Mouse (Mus musculus): ENCODE data around the gene Vezf1.

The Vezf1 gene

DNA sequence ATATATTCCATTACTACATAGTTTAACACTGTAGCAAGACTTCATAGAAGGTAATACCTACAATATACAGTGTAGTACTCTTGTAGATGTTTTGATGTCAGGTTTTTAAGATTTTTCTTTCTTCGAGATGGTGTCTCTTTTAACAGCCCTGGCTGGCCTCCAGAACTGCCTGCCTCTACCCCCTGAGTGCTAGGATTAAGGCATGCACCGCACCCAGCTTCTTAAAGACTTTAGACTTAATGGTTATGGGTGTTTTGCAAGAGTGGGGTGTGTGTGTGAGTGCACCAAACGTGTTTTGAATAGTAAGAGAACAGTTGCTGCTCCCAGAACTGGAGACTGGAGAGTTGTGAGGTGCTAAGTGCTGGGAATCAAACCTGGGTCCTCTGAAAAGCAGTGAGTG lies 14.3 kb upstream of the Vezf1 start:
- DNase-seq (ENCODE audit: low read depth, low spot score) = no peak

- DNase-seq (ENCODE audit: low read depth, low spot score) = no peak
Measured at GRCm38 (mm10) chr11:88054589-88054988, 13.5 kb upstream of the Vezf1 start.

DNA sequence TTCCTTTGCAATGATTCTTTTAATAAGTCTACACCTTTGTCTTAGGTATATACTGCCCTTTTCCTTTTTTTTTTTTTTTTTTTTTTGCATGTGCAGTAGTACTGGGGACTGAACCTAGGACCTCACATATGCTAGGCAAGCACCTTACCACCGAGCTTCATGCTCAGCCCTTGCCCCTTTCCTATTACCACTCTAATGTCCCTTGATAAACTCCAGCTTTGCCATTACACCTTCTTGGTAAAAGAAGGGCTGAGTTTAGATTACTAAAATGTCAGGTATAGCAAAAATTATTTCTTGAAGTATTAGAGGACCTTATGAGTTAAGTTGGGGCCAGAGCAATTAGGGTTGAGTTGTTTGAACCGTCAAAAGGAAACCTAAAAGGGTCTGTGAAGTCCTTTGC lies 12.3 kb upstream of the Vezf1 start:
- DNase-seq (ENCODE audit: low read depth, low spot score) = no peak

- DNase-seq (ENCODE audit: low read depth, low spot score) = no peak
Measured at GRCm38 (mm10) chr11:88057788-88058187, 10.3 kb upstream of the Vezf1 start.

DNA sequence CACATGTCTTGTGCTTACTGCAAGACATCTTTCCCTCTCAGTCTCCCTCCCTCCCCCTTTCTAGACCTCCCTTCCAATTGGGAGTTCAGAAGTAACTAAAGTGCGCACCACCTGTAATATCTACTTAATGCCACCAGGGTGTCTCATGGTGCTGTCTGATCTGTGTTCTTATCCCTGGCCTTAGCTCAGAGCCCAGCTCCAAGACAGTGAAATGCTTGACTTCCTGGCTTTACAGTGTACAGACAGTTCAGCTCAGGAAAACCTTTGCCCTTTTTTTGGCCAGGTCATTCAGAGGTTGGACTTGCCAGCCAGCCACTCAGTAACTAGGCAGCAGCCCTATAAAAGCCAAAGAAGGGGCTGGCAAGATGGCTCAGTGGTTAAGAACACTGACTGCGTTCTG lies 8.9 kb upstream of the Vezf1 start:
- peak; percentile 49 for DNase-seq (ENCODE audit: low read depth, low spot score)

- no peak for DNase-seq (ENCODE audit: low read depth, low spot score)
Measured at GRCm38 (mm10) chr11:88061892-88062625, 6.0 kb upstream of the Vezf1 start.

DNA sequence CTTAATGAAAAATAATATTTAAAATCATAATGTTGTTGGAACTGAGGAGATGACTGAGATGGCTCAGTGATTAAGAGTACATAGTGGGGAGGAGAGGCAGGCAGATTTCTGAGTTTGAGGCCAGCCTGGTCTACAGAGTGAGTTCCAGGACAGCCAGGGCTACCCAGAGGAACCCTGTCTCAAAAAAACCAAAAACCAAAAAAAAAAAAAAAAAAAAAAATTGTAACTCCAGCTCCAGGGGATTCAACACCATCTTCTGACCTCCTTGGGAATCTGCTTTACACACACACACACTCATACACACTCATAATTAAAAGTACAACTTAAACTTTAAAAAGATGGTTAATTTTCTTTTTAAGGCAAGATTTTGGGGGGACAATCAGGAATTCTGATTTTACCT lies 2.3 kb upstream of the Vezf1 start:
- no peak for DNase-seq (ENCODE audit: low read depth, low spot score)

DNA sequence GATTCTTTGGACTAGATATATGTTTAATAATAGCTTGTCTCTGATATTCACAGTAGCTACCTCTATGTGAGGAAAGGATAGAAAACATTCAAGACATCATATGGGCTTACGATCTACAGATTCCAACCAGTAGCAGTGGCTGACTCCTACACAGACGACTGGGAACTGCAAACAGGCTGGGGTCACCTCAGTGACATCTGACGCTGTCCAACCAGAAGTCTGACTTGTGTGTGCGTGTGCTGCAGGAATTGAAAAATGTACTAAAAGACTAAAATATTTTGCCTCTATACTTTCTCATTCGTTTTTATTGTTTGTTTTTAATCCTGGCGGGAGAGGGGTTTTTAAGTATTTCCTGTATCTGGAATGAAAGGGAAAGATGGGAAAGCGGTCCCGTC lies 891 bp upstream of the Vezf1 start:
- no peak for DNase-seq (ENCODE audit: low read depth, low spot score)

GRCm38 (mm10) chr11:88068411-88069245 lies 549 bp downstream of the Vezf1 start:
- DNase-seq (ENCODE audit: low read depth, low spot score) = peak; percentile 40

GRCm38 (mm10) chr11:88069246-88069570 lies 1.1 kb downstream of the Vezf1 start:
- no peak for DNase-seq (ENCODE audit: low read depth, low spot score)

DNA sequence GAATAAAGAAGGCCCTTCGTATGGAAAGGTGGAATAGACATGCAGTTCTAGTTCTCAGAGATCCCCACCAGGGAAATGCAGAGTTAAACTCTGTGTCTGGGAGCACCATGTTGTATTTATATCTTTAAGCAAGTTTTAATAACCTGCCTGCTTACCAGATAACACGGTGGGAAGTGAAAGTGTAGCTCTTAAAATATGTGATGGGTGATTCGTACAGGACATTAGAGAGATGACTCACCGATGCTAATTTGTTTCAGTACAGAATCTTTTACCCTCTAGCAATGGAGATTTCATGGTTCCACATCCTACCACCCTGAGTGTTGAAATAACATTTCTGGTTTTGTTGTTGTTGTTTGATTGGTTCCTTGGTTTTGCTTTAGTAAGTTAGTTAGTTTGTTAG lies 2.3 kb downstream of the Vezf1 start:
- DNase-seq (ENCODE audit: low read depth, low spot score) = no peak

DNA sequence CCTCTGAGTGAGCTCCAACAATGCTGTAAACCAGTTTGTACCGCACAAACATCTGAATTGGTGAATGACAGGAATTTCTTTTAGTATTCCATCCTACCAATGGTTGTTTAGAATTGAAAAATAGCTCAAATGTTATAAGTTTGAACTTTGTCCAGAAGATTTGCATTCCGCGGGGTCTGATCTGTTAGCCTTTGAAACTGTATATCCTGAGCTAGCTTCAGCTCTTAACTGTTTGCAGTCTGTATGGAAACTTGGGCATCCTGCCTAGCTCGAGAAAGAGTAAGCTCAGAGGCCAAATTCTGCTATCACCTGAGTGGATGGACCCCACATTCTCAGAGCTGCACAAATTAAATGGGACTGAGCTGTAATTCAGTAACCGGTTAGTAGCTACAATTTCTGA lies 3.0 kb downstream of the Vezf1 start:
- DNase-seq (ENCODE audit: low read depth, low spot score) = no peak

DNA sequence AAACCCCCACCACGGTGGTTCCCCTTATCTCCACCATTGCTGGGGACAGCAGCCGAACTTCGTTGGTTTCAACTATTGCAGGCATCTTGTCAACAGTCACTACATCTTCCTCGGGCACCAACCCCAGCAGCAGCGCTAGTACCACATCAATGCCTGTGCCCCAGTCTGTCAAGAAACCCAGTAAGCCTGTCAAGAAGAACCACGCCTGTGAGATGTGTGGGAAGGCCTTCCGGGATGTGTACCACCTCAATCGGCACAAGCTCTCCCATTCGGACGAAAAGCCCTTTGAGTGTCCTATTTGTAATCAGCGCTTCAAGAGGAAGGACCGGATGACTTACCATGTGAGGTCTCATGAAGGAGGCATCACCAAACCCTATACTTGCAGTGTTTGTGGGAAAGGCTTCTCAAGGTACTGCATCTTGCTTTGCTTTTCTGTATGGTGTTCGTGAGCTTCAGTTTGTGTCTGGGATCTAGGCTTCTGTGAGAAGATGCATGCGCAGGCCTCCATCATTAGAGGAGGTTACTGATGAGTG lies 5.3 kb downstream of the Vezf1 start:
- no peak for DNase-seq (ENCODE audit: low read depth, low spot score)

DNA sequence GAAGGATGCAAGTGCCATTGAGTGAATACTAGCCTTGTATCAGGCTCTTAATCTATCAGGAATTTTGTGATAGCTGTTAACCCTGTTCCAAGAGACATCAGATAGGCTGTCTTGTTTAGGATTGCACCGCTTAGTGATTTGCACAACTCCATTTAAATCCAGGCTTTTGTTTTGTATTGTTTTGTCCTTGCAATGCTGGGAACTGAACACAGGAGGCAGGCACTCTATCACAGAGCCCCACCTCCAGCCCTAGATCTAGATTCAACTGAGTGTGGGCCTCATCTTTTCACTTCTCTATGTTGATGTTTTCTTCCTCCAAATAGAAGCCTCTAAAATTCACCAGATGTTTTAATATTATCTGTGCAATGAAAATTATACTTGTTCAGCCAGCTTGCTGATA lies 7.6 kb downstream of the Vezf1 start:
- no peak for DNase-seq (ENCODE audit: low read depth, low spot score)

DNA sequence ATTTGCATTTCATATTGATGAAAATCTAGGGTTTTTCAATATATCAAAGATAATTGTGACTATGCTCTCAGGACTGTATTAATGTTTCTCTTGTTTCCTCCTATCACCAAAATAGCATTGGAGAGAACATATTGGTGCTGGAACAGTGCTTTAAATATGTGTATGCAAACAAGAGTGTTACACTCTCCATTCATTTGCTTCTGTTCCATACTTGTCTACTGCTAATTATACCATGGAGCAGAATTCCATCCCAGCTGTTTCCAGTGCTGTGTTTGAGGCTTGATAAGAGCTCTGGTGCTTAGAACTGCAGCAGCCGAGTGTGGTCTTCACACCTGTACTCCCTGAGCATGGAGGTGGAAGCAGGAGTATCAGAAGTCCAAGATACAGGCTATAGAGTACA lies 8.3 kb downstream of the Vezf1 start:
- no peak for DNase-seq (ENCODE audit: low read depth, low spot score)

DNA sequence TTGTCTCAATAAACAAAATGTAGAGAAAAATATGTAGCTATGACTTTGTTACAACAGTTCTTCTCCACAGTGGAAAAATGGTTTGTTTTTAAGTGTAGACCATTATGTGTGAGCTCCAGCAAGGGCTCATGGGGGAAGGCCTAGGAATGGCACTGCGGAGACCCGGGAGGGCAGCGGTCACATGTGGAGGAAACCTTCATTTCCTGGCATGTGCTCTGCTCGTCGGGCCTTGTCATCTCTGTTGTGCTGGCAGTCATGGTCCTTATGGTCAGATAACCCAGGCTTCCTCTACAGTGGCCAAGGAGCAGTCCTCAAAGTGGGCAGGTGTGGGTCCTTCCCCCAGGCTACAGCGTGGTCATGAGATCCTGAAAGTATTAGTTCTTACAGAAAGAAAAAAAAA lies 15.6 kb downstream of the Vezf1 start:
- DNase-seq (ENCODE audit: low read depth, low spot score) = no peak

DNA sequence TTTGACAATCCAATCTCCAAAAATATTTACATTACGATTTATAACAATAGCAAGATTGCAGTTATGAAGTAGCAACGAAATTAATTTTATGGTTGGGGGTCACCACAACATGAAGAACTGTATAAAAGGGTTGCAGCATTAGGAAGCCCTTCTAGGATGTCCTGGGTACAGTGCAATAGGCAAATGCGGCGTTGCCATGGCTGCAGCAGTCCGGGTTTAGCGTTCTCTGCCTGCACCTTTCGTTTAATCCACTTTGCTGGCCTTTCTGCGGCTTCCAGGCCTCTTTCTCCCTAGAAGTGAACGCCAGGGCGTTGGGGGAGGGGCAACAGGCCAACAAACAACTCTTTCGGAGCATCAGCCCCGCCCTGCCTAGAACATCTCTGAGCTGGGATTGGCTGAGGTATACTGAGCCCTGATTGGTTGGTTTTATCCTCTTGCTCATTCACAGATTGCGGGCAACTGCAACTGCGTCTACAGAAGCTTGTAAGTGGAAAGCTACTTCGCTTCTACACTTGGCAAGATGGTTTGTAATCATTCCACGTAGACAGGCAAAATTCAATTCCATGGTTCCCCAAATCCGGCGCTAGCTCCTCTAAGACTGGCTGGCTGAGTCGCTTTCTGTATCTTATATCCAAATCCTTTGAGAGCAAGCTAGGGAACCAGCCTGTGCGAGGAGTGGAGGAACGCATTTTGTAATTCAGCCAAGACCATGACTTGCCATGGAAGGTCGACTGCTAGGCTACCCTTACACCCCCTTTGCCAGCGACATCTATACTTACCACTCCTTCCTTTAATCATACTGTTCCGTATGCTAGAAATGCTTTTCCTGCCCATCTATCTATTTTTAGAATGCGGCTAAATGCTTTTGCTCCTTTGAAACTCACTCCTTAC lies 18.9 kb downstream of the Vezf1 start:
- peak; percentile 90 for DNase-seq (ENCODE audit: low read depth, low spot score)

GRCm38 (mm10) chr11:88089150-88089549 lies 21.1 kb downstream of the Vezf1 start:
- DNase-seq (ENCODE audit: low read depth, low spot score) = no peak

- no peak for DNase-seq (ENCODE audit: low read depth, low spot score)
Measured at GRCm38 (mm10) chr11:88090293-88090692, 22.2 kb downstream of the Vezf1 start.

DNA sequence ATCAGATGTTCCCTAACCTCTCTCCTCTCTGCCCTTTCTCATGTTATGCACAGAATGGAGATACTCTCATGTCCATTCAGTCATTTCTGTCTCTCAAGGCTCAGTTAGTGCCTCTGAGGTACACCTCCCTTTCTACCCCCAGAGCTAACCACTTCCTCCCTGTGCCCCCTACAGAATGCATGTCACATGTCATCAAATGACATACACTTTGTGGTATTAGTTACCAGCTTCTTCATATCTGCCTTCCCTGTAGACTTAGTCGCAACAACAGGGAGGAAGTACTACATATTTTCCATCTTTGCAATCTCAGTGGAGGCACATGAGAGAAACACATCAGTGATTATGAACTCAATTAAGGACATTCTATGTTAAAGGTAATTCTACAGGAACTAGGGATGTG lies 23.9 kb downstream of the Vezf1 start:
- DNase-seq (ENCODE audit: low read depth, low spot score) = no peak

DNA sequence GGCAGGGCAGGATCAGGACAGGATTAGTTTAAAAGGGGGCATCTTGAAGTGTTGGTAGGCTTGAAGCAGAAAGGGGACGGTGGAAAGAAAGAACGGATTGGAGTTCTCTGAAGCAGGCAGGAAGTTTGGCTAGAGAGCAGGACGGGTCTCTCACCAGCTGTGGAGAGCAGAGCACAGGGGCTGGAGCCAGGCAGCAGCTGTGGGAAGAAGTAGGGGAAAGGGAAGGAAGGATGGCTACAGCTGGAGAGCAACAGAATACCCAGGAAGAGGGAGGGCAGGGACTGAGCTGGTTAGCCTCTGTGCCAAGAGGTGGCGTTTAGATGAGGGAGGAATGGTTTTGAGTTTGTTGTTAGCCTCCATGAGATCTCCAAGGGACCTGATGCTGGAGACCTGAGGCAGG lies 29.1 kb downstream of the Vezf1 start:
- no peak for DNase-seq (ENCODE audit: low read depth, low spot score)

Data from embryo, embryonic 11.5 days (tissue).